Mouse (Mus musculus): ENCODE results near the gene Gm47791. TPM values are rescaled to one million over a fixed set of nuclear protein-coding genes. Genes with fewer than 3 reads are reported as not detected.

The Gm47791 gene
- polyA plus RNA-seq, 1 experiment from 2014 or later, result not detected

- ATAC-seq, result no peak
- H3K4me3 ChIP-seq (replicated peaks; ENCODE audit: low read length), result no peak overlapping the region
- H3K27me3 ChIP-seq (replicated peaks; ENCODE audit: control insufficient read depth, insufficient read depth, low read length), result no peaks in the 10 kb centered on the region
- no peaks in the 10 kb centered on the region for H3K9me3 ChIP-seq (ENCODE audit: control insufficient read depth, low read length)
- WGBS, result 89% methylated on average over 4 of the region's 4 CpGs
- H3K4me2 ChIP-seq (ENCODE audit: low read length), result no peak overlapping the region
- H3K27ac ChIP-seq (ENCODE audit: low read length), result no peak overlapping the region
- H3K36me3 ChIP-seq (ENCODE audit: control insufficient read depth, insufficient read depth), result no peaks in the 10 kb centered on the region
- H3K9ac ChIP-seq (replicated peaks; ENCODE audit: low read depth, low read length), result no peak overlapping the region
- no peaks in the 10 kb centered on the region for H3K4me1 ChIP-seq (replicated peaks; ENCODE audit: control insufficient read depth, insufficient read depth, low read length)
Observed at GRCm38 (mm10) chr1:82772428-82772827, 1.4 kb upstream of the Gm47791 start.

DNA sequence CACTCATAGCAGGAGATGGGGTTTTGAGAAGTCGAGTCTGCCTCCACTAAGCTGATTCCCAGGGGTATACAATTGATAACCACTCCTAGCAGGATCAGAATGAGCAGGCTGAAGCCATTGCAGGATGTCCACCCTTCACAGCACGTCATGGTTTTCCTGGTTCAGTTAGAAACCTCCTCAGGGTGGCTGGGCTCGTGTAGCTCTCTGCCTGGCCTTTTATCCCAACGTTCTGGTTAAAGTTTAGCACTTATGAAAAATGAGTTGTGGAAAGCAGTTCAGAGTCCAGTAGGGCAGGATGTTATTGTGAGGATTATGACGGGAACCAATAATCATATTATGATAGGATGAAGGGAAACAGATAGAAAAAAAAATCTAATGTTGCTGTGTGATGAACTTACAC is 2.8 kb downstream of the Gm47791 start, which contains the start of gene Tm4sf20:
Gene Tm4sf20 (minus strand): TSS at position 193 of the 400 bp plus-strand sequence.
- H3K9me3 ChIP-seq (ENCODE audit: control insufficient read depth, low read length), result no peaks in the 10 kb centered on the region
- no peak within 1 kb of the TSS for H3K9ac ChIP-seq (replicated peaks; ENCODE audit: low read depth, low read length)
- 79% methylated on average over 5 of the region's 5 CpGs for WGBS
- H3K4me3 ChIP-seq (replicated peaks; ENCODE audit: low read length), result no peak within 1 kb of the TSS
- H3K27ac ChIP-seq (ENCODE audit: low read length), result no peak within 1 kb of the TSS
- no peak within 1 kb of the TSS for H3K4me2 ChIP-seq (ENCODE audit: low read length)
- H3K4me1 ChIP-seq (replicated peaks; ENCODE audit: control insufficient read depth, insufficient read depth, low read length), result no peaks in the 10 kb centered on the region
- no peak for ATAC-seq
- no peaks in the 10 kb centered on the region for H3K27me3 ChIP-seq (replicated peaks; ENCODE audit: control insufficient read depth, insufficient read depth, low read length)
- no peaks in the 10 kb centered on the region for H3K36me3 ChIP-seq (ENCODE audit: control insufficient read depth, insufficient read depth)

DNA sequence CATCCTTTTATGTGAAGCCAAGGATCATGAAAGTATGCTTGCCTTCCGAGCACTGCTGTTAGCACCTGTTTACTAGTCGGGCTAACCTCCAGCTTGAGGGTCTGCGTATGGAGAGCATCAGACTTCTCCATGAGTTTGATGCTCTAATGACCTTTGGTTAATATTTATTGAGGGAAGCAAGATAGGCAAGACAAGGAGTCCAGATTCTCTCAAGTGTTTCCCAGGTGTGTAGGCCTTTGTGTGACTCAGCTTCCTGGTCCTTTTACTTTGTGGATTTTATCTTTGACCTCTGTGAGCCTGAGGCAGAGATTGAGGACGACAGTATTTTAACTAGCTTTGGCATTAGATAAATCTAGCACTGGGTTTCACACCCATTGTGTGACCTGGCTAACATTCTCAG is 4.4 kb downstream of the Gm47791 start:
- Histone ChIP-seq H3K4me3 (replicated peaks; ENCODE audit: low read length) (no peak overlapping the region), H3K36me3 (ENCODE audit: control insufficient read depth, insufficient read depth) (peaks cover 7% of the 10 kb centered on the region; the same call in 1 of the 2 replicates), H3K9ac (replicated peaks; ENCODE audit: low read depth, low read length) (no peak overlapping the region), H3K27me3 (replicated peaks; ENCODE audit: control insufficient read depth, insufficient read depth, low read length) (no peaks in the 10 kb centered on the region), H3K4me1 (replicated peaks; ENCODE audit: control insufficient read depth, insufficient read depth, low read length) (no peaks in the 10 kb centered on the region), H3K27ac (ENCODE audit: low read length) (no peak overlapping the region), H3K4me2 (ENCODE audit: low read length) (no peak overlapping the region), H3K9me3 (ENCODE audit: control insufficient read depth, low read length) (peaks cover 3% of the 10 kb centered on the region; the same call in 1 of the 2 replicates)
- ATAC-seq, result no peak
- WGBS, result 84% methylated on average over 4 of the region's 4 CpGs

DNA sequence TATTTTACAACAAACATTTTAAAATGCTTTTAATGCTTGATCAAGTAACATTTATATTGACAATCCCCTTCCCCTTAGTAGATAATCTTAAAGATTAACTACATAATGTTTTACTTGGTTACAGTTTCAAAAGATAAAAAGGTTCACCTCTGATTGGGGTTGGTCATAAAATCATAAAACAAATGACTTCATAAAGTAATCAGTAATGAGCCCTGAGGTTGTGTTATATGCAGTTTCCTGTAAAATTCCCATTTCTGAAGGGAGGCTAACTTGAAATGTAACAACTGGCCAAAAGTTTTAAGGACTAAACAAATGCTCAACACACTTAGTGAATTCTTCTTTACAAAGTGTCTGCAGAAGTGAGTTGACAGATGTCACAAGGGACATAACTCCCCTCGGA is 4.8 kb downstream of the Gm47791 start:
- Histone ChIP-seq H3K4me1 (replicated peaks; ENCODE audit: control insufficient read depth, insufficient read depth, low read length) (no peaks in the 10 kb centered on the region), H3K9me3 (ENCODE audit: control insufficient read depth, low read length) (peaks cover 3% of the 10 kb centered on the region; the same call in 1 of the 2 replicates), H3K9ac (replicated peaks; ENCODE audit: low read depth, low read length) (no peak overlapping the region), H3K27ac (ENCODE audit: low read length) (no peak overlapping the region), H3K4me3 (replicated peaks; ENCODE audit: low read length) (no peak overlapping the region), H3K36me3 (ENCODE audit: control insufficient read depth, insufficient read depth) (peaks cover 7% of the 10 kb centered on the region; the same call in 1 of the 2 replicates), H3K4me2 (ENCODE audit: low read length) (no peak overlapping the region), H3K27me3 (replicated peaks; ENCODE audit: control insufficient read depth, insufficient read depth, low read length) (no peaks in the 10 kb centered on the region)
- no peak for ATAC-seq
- 78% methylated on average over 1 of the region's 1 CpGs for WGBS

DNA sequence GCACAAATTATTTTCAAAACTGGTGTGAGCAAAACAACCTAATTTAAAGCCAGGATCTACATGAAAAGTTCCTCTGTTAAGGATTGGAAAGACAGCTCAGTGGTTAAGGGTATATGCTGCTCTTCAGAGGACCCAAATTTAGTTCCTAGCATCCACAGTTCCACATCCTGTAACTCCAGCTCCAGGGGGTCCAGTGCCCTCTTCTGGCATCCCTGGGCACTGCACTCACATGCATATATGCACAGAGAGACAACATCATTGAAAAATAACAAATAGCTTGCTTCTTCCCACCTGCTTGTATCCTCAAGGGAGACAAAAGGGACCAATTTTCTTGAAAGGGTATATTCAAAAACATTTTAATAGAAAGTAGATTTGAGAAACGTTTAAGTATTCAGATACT is 8.8 kb downstream of the Gm47791 start:
- Histone ChIP-seq H3K27me3 (replicated peaks; ENCODE audit: control insufficient read depth, insufficient read depth, low read length) (no peaks in the 10 kb centered on the region), H3K9ac (replicated peaks; ENCODE audit: low read depth, low read length) (no peak overlapping the region), H3K4me2 (ENCODE audit: low read length) (no peak overlapping the region), H3K4me1 (replicated peaks; ENCODE audit: control insufficient read depth, insufficient read depth, low read length) (no peaks in the 10 kb centered on the region), H3K9me3 (ENCODE audit: control insufficient read depth, low read length) (peaks cover 3% of the 10 kb centered on the region; the same call in 1 of the 2 replicates), H3K36me3 (ENCODE audit: control insufficient read depth, insufficient read depth) (peaks cover 7% of the 10 kb centered on the region; the same call in 1 of the 2 replicates), H3K4me3 (replicated peaks; ENCODE audit: low read length) (no peak overlapping the region), H3K27ac (ENCODE audit: low read length) (no peak overlapping the region)
- 93% methylated on average over 1 of the region's 1 CpGs for WGBS
- no peak for ATAC-seq

DNA sequence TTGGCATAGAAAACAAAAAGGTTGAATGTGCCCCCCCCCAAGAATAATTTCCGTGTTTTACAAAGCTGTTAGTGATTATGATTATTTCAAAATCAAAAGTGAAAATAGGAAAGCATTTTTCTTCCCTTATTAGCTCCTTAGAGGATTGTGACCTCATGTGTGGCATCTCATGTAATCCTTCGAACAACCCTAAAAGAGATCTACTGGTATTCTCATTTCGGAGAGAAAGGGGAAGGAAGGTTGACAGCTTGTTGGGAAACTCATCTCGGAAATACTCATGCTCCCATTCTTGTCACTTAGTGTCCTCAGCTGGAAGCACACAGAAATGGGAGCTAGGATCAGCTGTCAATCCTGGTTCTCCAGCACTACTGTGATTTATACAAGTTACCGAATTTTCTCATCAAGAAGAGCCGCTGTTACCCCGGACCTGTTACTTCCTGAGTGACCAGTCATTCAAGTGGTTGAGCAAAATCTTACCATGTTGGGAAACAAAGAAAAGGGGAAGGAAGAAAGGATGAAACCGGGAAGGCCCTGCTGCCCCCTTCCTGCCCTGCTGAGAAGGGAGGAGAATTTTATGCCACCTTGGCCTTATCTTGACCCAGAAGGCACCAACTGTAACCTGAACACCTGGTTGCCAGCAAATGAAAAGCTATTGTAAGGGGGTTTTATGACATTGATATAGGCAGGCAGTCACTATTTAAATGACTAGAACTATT is 9.4 kb downstream of the Gm47791 start:
- H3K4me2 ChIP-seq (ENCODE audit: low read length), result no peak overlapping the region
- H3K9ac ChIP-seq (replicated peaks; ENCODE audit: low read depth, low read length), result no peak overlapping the region
- WGBS, result 94% methylated on average over 8 of the region's 8 CpGs
- H3K36me3 ChIP-seq (ENCODE audit: control insufficient read depth, insufficient read depth), result peaks cover 7% of the 10 kb centered on the region; the same call in 1 of the 2 replicates
- no peak for ATAC-seq
- no peak overlapping the region for H3K27ac ChIP-seq (ENCODE audit: low read length)
- peaks cover 3% of the 10 kb centered on the region; the same call in 1 of the 2 replicates for H3K9me3 ChIP-seq (ENCODE audit: control insufficient read depth, low read length)
- H3K4me1 ChIP-seq (replicated peaks; ENCODE audit: control insufficient read depth, insufficient read depth, low read length), result no peaks in the 10 kb centered on the region
- no peak overlapping the region for H3K4me3 ChIP-seq (replicated peaks; ENCODE audit: low read length)
- H3K27me3 ChIP-seq (replicated peaks; ENCODE audit: control insufficient read depth, insufficient read depth, low read length), result no peaks in the 10 kb centered on the region

- Histone ChIP-seq H3K9me3 (ENCODE audit: control insufficient read depth, low read length) (peaks cover 3% of the 10 kb centered on the region; the same call in 1 of the 2 replicates), H3K27me3 (replicated peaks; ENCODE audit: control insufficient read depth, insufficient read depth, low read length) (no peaks in the 10 kb centered on the region), H3K36me3 (ENCODE audit: control insufficient read depth, insufficient read depth) (peaks cover 13% of the 10 kb centered on the region), H3K4me1 (replicated peaks; ENCODE audit: control insufficient read depth, insufficient read depth, low read length) (no peaks in the 10 kb centered on the region), H3K27ac (ENCODE audit: low read length) (no peak overlapping the region), H3K9ac (replicated peaks; ENCODE audit: low read depth, low read length) (no peak overlapping the region), H3K4me2 (ENCODE audit: low read length) (no peak overlapping the region), H3K4me3 (replicated peaks; ENCODE audit: low read length) (no peak overlapping the region)
- ATAC-seq, result no peak
- 88% methylated on average over 1 of the region's 1 CpGs for WGBS
Observed at GRCm38 (mm10) chr1:82759520-82759919, 11.5 kb downstream of the Gm47791 start.

DNA sequence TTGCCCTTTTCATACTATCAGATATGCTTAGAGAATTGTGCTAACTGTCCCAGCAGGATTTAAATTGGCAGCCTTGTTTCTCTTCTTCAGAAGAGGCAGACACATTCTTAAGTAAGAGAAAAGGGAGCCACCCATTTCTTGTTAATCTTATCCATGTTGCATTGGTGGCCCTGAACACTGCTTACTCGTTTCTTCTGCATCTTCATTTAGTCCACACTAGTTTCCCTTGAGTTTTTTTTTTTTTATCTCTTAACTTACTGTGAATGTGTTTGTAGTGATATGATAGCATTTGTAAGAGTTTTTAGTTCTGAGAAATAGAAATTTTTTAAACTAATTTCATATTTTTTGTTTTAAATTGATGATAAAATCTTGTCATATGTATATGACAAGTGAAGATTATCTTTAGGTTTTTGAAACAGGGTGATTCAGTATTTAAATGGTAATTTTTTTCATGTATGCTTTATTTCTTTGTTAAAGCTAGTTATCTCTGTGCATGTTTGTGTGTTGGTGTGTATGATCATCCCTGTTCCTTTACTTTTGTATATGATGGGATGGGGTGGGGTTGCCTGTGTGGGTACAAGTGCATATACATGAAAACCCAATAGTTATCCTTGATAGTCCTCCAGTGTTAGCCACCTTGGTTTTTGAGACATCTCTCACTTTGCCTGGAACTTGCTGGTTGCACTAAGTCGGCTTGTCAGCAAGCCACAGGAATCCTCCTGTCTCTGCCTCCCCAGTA is 23.2 kb downstream of the Gm47791 start:
- Histone ChIP-seq H3K4me1 (replicated peaks; ENCODE audit: control insufficient read depth, insufficient read depth, low read length) (no peaks in the 10 kb centered on the region), H3K27me3 (replicated peaks; ENCODE audit: control insufficient read depth, insufficient read depth, low read length) (no peaks in the 10 kb centered on the region), H3K27ac (ENCODE audit: low read length) (no peak overlapping the region), H3K9ac (replicated peaks; ENCODE audit: low read depth, low read length) (no peak overlapping the region), H3K4me2 (ENCODE audit: low read length) (no peak overlapping the region), H3K36me3 (ENCODE audit: control insufficient read depth, insufficient read depth) (peaks cover 9% of the 10 kb centered on the region), H3K4me3 (replicated peaks; ENCODE audit: low read length) (no peak overlapping the region), H3K9me3 (ENCODE audit: control insufficient read depth, low read length) (no peaks in the 10 kb centered on the region)
- WGBS, result 93% methylated on average over 2 of the region's 2 CpGs
- no peak for ATAC-seq

DNA sequence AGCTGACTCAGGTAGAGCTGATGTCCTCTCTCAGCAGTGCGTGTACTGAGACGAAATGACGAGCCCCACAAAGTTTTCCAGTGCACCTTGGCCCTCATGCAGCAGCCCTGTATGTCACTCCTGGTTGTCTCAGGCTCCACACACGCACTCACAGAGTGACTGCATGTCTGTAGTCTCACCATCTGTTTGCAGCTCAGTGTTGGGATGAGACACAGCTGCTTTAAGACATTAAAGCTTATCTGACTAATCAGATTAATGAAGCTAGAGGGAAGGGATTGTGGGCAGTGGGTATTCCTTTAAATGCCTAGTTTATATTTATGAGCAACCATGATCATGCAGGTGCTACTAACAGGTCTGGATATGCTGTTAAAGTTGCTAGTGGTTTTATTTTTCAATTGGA is 24.6 kb downstream of the Gm47791 start:
- Histone ChIP-seq H3K4me3 (replicated peaks; ENCODE audit: low read length) (no peak overlapping the region), H3K27me3 (replicated peaks; ENCODE audit: control insufficient read depth, insufficient read depth, low read length) (no peaks in the 10 kb centered on the region), H3K27ac (ENCODE audit: low read length) (no peak overlapping the region), H3K9me3 (ENCODE audit: control insufficient read depth, low read length) (no peaks in the 10 kb centered on the region), H3K36me3 (ENCODE audit: control insufficient read depth, insufficient read depth) (peaks cover 12% of the 10 kb centered on the region), H3K9ac (replicated peaks; ENCODE audit: low read depth, low read length) (no peak overlapping the region), H3K4me1 (replicated peaks; ENCODE audit: control insufficient read depth, insufficient read depth, low read length) (no peaks in the 10 kb centered on the region), H3K4me2 (ENCODE audit: low read length) (no peak overlapping the region)
- WGBS, result 92% methylated on average over 4 of the region's 4 CpGs
- ATAC-seq, result 0 out of 2 replicates have a peak, but pooled peaks have one; percentile 18

All from forebrain, embryonic 16.5 days (tissue).